Mouse (Mus musculus) frontal cortex, postnatal 14 days (tissue): ENCODE measurements around the gene Tmem169.

Experiments used
- DNase-seq, 2 experiments: peaks; one replicate each; pipeline ENCODE4 v3.0.0; 2022; ENCODE audit warnings: low spot score in 2 of 2

Gene Tmem169

GRCm38 (mm10) chr1:72326162-72326821, 42.1 kb downstream of the Tmem169 start:
- DNase-seq = no peak

DNA sequence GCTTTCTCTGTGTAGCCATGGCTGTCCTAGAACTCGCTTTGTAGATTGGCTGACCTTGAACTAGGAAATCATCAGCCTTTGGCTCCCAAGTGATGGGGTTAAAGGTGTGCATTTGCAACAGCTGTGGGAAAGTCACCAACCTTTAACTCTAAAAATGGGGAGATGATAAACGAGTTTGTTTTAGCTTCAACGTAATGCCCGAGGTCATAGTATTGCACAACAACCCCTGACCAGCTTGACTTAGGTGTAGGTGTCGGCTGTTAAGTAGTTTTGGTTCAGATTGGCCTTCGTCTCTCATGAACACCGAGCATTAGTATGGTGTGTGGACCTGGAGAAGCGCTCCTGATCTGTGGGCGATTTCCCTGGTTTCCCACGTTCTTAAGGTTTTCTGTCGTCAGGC, 50.6 kb downstream of the Tmem169 start:
- DNase-seq = no peak

DNA sequence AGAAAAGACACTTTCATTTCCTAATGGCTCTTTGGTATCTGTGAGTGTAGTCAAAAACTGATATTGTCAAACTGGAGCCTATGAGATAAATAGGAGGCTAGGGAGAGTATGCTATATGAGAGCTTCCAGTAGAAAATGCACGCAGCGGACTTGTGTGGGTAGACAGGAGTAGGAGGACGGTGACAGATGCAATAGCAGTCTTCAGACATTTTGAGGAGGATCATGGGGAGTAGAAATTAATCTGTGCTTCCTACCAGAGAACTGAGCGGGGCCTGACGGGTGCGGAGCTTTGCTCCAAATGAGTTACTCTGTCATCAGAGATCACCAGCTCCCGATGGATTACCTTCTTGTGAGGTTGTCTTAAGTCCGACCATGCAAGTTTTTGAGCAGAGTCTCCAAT, 52.6 kb downstream of the Tmem169 start:
- no peak for DNase-seq

DNA sequence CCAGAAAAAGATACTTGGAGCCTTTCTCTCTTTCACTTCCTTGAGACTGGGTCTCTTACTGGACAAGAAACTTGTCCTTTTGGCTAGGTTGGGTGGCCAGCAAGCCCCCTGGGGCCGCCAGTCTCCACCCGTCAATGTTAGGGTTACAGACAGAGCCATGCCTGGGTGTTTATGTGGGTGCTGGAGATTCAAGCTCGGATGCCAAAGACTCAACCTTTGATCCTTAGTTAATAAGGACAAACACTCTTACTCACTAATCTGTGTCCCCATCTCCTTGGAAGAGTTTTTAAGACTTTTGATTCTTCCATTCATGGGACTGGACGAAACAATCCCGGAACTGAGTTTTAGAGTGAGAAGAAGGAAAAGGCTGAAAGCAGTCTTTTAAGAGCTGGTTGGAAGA, 54.2 kb downstream of the Tmem169 start:
- DNase-seq = no peak

GRCm38 (mm10) chr1:72347873-72348272, 63.7 kb downstream of the Tmem169 start:
- no peak for DNase-seq
